Mouse (Mus musculus): Measurements from ENCODE around the gene Noc3l.

Noc3l gene

GRCm38 (mm10) chr19:38758056-38758455 lies 61.0 kb downstream of the Noc3l start:
- DNase-seq, result no peak

- DNase-seq, result no peak
These were observed 61.9 kb downstream of the Noc3l start for GRCm38 (mm10) chr19:38757161-38757560.

- no peak for DNase-seq
These were observed 68.8 kb downstream of the Noc3l start for GRCm38 (mm10) chr19:38750192-38750591.

GRCm38 (mm10) chr19:38746492-38747014 lies 72.5 kb downstream of the Noc3l start:
- no peak for DNase-seq

GRCm38 (mm10) chr19:38745810-38746491 lies 73.1 kb downstream of the Noc3l start:
- DNase-seq, result no peak

- no peak for DNase-seq
These were observed 74.5 kb downstream of the Noc3l start for GRCm38 (mm10) chr19:38744546-38744945.

All from spleen, adult 18-20 months (tissue).